Mouse (Mus musculus) heart, postnatal 14 days (tissue): Measurements from ENCODE around the gene Mrps34. TPM values are rescaled to one million over a fixed set of nuclear protein-coding genes. Genes with fewer than 3 reads are reported as not detected.

Experiments
- DNase-seq, 2 experiments: peaks; one replicate each; pipeline ENCODE4 v3.0.0; 2021 to 2022
- intact Hi-C: fragments of 180-260 bp; cut with DNase I; formaldehyde crosslinking; loops from one replicate; pipeline ENCODE4 v1.15.1; 2025
- total RNA-seq, 2 experiments: library from RNA; stranded (reverse); gene quantifications; 2 replicates each; pipeline ENCODE4 v1.2.3; 2021

Gene Mrps34
- total RNA-seq, 2 experiments from 2014 or later: 108 to 115 TPM

DNA sequence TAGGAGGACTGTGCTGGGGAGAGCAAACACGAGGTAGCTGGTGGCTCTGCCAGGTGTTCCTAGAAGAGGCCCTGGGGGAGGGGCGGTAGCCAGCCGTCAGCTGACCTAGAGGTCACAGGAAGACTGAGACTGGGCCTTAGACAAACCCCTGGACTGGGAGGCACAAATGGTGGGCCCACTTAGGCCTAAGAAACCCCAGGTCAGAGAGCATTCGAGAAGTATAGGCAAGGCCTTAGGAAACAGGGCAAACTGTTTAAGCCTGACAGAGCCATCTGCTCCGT lies 16.9 kb upstream of the Mrps34 start:
- intact Hi-C loops: no loop called here

DNA sequence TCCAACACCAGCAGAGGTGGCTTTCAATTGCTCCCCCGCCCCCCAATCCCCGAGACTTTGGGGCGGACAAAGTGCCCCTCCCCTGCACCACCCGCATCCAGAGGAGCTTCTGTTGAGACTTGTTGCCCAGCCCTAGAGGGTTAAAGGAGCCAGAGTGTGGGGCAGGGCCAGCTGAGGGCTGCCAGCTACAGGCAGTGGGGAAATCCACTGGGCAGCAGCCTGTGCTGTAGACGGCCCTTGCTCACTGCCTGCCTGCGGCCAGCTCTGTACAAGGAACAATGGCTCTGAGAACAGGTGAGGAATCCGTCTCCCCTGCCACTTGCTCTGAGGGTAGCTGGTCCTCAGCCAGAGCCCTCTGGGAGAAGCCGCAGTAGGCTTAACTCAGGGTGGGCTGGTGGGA lies 16.4 kb upstream of the Mrps34 start:
- intact Hi-C loops: no loop called here
- DNase-seq: no peak

More for the DNA sequence above, 16.9 kb upstream of the Mrps34 start:
- DNase-seq: peak; percentile 65 to 77

DNA sequence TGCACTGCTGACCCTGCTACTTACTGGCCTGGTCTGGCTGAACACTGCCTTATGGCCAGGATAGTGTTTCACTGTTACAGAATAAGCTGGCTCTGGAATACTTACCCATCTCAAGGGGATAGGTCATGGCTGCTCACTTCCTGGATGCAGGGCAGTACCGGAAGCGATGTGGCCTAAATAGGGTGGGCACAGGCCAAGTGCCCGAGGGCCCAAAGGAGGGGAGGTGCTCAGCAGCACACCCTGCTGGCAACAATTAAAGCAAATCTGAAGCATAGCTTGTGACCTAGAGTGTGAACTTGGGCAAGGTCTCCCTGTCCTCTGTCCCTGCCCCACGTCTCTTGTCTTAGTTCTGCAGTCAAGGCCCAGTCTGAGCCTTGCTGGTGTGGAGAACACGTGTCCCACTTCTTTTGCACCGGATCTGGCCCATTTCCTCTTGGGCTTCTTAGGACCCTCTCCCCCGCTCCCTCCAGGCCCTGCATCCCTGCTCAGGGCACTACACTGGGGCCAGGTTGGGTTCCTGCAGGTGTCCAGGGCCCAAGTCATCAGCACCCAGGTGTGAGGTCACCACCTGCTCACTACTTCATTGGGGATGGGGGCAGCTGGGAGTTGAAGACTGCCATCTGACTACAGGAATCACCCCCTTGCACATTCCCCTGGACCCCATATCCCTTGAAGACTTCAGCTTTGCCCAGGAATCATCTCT lies 13.0 kb upstream of the Mrps34 start:
- intact Hi-C loops: loop anchor here (2.0 kb wide), 1 partner anchor 137 kb away; no protein-coding TSS in a partner anchor
- peak in 1 of 2 experiments; percentile 66 for DNase-seq

DNA sequence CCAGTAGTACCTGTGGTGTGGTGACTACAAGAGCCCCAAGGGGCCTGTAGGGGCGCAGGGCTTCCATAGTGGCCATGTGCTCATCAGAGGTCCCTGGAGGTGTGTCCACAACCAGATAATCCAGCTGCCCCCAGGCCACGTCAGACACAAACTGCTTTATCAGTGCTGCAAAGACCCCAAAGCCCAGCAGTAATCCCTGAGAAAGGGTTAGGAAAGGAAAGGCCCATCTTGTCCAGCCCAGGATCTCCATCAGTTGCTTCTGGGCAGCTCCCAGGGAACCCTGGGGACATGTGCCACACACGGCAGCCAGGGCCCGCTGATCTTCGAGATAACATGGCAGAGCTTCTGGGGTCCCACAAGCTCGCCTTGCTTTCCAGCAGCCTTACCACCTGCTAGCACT lies 10.5 kb upstream of the Mrps34 start:
- no peak for DNase-seq
- intact Hi-C loops: no loop called here

DNA sequence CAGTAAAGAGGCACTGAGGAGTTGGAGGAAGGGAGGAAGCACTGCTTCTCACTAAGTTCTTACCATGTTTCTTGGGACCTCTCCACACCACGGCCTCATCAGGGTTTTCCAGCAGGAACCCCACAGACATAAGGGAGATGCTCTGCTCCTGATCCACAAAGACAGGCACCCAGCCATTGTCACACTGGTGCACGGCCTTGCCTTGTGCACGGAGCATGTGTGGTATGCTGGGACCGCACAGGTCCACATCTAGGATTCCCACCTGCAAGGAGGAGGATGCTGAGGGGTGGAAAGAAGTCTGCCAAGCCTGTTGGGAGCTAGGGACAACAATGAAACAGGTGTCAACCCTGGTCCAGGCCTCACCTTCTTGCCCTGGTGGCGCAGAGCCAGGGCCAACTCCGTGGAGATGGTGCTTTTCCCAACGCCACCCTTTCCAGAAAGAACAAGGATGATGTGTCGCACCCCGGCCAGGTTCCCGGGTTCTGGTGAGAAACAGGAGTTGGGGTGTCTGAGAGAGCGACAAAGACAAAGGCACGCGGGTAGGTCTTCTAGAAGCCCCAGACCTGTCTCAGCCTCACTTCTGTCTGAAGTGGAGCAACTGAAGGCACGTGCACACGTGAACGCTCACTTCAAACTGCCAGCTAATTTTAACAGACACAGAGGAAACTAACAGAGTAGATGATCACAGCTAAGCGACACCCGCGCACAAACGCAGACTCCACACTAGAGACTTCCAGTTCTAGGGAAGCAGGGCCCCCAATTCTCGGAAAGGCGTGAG lies 9.4 kb upstream of the Mrps34 start:
- no peak for DNase-seq
- intact Hi-C loops: no loop called here

DNA sequence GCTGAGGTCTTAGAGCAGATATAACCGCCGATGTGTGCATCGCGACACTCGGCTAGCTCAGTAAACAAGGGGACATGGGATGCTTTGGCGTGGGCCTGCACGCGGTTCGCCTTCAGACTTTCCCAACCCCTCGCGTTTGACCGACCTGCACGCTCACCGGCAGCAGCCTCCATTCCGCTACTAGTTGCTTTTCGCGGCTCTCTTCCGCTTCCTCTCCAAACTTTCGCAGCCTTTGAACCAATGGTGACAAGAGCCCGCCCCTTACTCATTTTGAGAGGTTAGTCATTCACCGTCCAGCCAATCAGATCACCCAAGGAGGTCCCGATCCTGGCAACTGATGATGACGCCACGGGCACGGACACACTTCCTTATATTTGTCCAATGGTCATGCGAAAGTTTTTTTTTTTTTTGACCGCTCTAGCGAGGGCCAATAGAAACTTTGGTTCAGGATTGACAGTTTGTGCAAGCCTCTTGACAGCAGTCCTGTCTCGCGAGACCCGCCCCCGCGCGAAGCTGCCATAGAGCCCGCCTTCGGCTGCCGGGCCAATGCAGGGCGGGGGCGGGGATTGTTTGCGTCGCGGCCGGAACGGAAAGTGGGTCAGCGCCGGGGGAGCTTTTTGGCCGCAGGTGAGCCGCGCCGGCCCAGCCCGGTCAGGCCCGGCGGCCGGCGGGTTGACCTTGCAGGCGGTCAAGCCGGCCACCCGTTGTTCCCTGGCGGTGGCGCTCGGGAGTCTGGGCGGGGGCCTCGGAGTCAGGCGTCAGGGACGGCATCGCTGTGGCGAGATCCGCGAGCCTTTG lies 8.6 kb upstream of the Mrps34 start, which contains the start of the genes Nubp2 and Spsb3:
Gene Nubp2 (minus strand): TSS at position 216 of the 798 bp plus-strand sequence.
Gene Spsb3 (plus strand): TSS at position 510 of the 798 bp plus-strand sequence.
- intact Hi-C loops: no loop called here
- peak; percentile 98 for DNase-seq

DNA sequence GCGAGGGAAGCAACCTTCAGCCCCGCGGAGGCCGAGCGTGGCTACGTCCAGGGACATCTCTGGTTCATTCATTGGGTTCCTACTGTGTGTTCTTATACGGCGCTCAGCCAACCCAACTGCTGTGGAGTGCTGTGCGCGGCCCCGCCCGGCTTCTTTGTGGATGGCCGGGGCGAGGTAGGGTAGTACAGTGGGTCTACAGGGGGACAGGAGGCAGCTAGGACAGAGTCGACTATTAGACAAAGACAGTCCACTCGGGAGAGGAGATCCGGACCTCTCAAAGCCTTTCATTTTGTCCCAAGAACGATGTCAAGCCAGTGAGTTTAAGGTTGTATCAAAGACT lies 8.0 kb upstream of the Mrps34 start:
- no peak for DNase-seq
- intact Hi-C loops: no loop called here

DNA sequence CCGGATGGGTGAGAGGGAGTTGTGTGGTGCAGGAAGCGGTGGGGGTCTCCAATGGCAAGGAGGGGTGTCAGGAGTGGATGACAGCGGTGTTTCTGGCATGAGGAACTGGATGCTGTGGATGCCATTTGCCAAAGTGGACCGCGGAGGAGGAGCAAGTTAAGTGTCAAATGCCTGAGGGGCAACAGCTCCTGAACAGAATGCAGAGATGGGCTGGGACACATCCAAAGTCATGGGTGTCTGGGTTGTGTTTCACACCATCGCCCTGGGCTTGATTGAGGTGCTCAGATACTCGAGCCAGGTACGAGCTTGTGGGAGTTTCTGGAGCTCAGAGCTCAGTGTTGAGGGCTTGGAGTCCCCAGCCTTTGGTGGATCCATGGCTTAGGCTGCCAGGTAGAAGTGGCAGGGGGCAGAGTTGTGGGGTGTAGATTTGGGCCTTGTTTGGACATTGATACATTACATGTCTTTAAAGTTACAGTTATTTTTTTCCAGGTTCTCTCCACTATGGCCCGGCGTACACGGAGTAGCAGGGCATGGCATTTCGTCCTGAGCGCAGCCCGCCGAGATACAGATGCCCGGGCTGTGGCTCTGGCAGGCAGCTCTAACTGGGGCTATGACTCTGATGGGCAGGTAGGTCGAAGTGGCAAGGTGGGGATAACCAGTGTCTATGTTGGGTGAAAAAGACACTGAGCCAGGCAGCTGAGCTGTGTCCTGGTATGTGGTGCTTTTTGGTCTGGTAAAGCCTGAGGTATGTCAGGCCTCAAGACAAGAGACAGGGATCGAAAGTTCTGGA lies 7.4 kb upstream of the Mrps34 start:
- DNase-seq: no peak
- intact Hi-C loops: no loop called here

DNA sequence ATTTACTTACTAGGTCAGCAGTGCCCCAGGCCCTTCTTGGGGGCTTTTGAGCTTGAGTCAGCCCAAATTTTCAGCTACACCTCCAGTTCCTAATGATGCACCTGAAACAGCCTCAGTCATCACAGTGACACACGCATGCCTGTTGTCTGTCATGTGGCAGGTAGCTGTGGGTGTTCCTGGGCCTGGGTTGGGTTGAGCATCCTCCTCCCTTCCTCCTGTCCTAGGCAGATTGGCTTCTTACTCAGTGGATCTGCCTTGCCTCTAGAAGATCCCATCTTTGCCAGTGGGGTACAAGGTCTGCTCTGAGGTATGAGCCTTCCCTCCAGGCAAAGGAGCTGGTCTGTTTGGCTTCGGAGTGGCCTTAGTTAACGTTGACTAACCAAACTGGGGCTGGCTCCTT lies 6.1 kb upstream of the Mrps34 start:
- intact Hi-C loops: no loop called here
- DNase-seq: no peak

DNA sequence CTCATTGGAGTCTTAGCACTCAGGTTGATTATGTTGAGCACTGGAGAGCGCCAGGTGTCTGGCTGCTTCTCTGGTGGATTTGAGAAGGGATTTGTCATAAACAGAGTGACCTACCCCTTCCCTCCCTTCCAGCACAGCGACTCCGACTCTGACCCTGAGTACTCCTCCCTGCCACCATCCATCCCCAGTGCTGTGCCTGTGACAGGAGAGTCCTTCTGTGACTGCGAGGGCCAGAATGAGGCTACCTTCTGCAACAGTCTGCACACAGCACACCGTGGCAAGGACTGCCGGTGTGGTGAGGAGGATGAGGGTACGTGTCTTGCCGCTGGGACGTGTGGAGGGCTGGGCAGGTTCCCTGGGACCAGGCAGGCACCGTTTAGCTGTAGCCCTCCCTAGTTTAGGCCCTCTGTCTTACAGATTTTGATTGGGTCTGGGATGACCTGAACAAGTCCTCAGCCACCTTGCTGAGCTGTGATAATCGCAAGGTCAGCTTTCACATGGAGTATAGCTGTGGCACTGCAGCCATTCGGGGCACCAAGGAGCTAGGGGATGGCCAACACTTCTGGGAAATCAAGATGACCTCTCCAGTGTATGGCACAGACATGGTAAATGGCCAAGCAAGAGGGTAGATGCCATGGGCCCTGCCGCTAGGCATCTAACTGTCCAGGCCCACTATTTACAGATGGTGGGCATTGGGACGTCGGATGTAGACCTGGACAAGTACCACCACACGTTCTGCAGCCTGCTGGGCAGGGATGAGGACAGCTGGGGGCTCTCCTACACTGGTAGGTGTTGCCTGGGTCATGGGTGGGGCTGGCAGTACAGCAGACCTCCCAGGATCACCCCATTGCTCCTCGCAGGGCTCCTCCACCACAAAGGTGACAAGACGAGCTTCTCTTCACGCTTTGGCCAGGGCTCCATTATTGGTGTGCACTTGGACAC lies 4.5 kb upstream of the Mrps34 start:
- intact Hi-C loops: no loop called here
- no peak for DNase-seq

DNA sequence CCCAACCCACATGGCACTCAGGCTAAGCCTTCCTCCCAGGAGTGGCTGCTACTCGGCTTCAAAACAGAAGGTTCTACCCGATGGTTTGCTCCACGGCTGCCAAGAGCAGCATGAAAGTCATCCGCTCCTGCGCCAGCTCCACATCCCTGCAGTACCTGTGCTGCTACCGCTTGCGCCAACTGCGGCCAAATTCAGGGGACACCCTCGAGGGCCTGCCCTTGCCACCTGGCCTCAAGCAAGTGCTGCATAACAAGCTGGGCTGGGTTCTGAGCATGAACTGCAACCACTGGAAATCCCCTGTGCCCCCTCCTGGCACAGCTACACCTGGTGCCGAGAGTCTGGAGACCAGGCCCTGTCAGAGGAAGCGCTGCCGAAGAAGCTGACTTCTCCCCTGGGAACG lies 3.6 kb upstream of the Mrps34 start:
- no peak for DNase-seq
- intact Hi-C loops: no loop called here

DNA sequence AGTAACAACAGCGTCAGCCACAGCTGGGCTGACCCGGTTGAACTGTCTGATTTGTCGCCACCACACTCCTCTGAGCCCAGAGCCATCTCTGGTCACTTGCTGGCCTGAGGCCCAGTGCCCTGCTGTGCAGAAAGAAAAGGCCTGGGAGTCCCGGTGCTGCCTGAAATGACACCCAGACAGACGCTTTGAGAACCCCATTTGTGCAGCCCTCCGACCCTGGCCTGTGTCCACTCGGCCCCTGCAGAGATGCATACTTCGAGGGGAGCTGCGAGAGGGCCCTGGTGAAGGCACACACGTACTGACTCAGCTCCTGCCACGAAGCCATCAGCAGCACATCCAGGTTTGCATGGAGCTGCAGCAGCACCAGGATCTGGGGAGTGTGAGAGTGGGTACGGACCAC lies 2.1 kb upstream of the Mrps34 start:
- DNase-seq: no peak
- intact Hi-C loops: no loop called here

DNA sequence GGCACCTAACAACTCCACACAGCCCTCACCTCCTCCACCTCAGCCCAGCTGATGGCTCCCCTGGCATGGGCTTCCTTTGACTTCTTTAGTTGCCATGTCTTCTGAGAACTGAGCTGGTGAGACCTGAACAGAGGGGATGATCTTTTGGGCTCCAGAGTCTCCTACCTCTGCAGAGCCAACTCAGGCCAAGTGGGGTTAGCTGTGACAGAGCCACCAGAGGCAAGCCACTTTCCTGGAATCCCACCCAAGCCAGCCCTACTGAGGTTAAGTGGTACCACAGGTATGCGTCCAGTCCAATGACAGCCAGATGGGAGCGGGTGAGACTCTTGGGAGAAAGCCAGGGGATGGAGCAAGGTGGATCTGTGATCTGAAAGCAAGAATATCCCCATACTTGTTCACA lies 1.6 kb upstream of the Mrps34 start:
- intact Hi-C loops: no loop called here
- no peak for DNase-seq

DNA sequence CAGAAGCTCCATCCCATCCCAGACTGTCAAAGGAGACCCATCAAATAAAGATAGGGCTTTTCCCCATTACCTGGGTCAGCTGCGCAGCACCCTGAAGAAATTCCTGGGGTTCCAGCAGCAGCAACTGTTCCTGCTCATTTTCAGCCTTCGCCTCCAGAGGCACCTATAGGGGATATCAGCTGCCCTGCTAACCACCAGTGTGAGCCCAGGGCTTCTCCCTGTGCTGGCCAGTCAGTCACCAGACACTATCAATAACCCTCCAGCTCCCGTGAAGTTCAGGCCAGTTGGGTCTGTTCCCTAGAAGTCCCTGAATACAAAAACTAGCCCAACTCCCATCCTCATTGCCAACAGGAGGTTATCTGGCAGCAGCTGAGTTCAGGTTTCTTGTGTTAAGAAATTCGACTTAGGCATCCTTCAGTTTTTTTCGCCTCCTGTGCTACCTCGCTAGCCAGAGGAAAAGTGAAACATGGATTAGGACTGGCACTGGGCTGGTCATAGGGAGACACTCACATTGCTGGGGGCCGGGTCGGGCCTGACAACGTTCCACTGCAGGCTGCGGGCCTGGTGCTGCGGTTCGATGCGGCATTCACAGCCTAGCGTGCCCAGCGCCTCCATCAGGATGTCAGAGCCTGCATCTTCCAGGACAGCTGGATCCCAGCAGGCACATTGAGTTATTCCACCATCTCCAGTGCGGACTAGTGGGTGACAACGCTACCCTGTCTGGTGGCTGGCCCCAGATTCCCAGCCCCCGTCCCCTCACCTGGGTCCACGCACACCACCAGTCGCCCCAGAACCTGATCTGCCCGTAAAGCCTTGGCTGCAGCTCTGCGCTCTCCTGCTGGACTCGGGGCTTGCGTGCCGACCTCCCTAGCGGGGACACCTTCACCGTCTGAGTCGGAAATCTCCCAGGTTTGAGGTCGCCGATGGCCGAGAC lies 588 bp upstream of the Mrps34 start:
- no peak for DNase-seq
- intact Hi-C loops: no loop called here

DNA sequence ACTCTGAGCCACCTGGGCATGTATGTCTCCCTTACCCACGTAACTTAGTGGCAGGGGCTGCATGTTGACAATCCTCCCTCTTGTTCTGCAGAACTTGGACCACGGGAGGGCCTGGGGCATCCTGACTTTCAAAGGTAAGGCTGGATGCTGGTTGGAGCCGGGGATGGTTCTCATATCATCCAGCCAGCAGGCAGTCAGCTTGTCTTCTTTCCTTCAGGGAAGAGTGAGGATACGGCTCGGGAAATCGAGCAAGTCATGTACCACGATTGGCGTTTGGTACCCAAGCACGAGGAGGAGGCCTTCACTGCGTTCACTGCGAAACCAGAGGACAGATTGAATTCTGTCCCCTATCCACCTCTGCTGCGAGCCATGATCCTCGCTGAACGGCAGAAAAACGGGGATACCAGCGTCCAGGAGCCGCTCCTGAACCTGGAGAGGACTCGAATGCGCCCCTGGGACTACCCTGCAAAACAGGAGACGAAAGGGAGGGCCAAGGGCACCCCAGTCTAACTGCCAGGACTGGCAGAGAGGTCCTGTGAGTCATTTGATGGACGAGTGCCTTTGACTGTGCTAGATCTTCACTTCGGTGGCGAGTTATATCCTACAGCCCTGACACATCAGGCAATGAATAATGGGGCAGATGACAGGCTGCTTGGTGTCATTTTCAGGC lies 790 bp downstream of the Mrps34 start:
- no peak for DNase-seq
- intact Hi-C loops: no loop called here

DNA sequence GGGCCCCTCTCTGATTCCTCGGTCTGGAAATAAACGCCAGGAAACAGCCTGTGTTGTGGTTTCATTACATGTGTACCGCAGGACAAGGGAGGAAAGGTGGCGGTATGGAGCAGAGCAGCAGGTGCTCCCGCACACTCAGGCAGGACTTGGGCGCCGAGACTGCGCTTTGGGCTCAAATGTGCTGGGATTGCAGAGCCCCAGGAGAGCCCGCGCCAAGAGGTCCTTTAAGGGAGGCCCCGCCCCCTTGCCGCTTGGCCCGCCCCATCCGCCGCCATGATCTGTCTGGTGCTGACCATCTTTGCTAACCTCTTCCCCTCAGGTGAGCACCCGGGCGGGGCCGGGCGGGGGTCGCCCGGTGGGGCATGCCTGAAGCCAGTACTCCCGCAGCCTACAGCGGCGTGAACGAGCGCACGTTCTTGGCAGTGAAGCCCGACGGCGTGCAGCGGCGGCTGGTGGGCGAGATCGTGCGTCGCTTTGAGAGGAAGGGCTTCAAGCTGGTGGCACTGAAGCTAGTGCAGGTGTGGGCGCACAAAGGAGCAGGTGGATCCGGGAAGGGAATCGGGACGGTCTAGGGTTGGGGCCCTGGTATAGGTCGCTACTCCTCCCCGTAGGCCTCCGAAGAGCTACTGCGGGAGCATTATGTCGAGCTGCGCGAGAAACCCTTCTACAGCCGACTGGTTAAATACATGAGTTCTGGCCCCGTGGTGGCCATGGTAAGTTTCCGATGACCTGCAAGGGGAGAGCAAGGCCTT lies 1.5 kb downstream of the Mrps34 start, which contains the start of gene Nme3:
Gene Nme3 (plus strand): TSS at position 260 of the 752 bp plus-strand sequence.
- DNase-seq: peak; percentile 77
- intact Hi-C loops: no loop called here

DNA sequence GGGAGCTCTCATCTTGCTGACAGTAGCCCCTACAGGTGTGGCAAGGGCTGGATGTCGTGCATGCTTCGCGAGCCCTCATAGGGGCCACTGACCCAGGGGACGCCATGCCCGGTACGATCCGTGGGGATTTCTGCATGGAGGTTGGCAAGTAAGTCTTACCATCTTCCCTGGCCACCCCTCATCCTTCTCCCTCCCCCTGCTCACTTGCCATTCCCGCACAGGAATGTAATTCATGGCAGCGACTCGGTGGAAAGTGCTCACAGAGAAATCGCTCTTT lies 2.0 kb downstream of the Mrps34 start:
- intact Hi-C loops: no loop called here
- no peak for DNase-seq
